Mouse (Mus musculus): ENCODE results near the gene Ndst4.

DNA sequence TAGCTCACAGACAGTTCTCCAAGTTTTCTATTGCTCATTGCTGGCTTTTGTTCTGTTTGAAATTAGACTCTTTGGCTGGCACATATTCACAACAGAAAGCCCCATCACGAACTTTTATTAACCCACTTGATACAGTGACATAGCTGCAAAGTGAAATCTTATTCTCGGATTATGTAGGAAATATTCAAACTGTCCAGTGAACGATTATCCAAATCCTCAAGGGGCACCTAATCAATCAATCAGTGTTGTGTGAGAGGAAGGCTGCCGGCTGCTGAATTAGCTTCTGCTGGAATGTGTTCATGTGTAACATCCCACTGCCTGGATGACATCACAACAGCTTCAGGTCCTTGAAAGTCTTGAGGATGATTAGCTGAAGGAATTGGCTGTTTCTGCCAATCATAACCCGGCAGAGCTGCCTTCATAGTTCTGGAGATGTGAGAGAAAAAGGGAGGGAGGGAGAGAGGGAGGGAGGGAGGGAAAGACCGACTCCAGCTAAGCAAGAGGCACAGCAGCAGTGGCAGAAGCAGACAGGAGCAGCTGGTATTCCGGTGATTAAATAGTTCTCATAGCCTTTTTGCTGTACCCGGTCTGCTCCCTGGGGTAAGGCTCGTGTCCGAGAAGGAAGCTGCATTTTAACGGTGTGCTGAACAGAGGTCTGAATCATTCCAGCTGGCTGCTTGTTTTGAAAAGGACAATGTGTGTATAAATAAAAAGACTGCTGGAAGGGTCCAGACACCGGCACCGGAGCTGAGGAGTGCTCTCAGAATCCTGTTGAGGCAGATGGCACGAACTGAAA is at the start of gene Ndst4:
- TF ChIP-seq CTCF (IDR thresholded peaks at IDR 0.05; ENCODE audit: low read depth, low read length) (no peak), POLR2A (IDR thresholded peaks at IDR 0.05; ENCODE audit: extremely low read depth, insufficient read depth, low read length) (no peak)
